Mouse (Mus musculus) testis, adult 2 months (tissue): Measurements from ENCODE around the gene Tcf7l1.

Source experiments
- CTCF ChIP-seq: fragments of 200-500 bp; IDR thresholded peaks from 2 replicates; pipeline ENCODE4 v1.5.1; 2012; ENCODE audit warnings: low read depth, mild to moderate bottlenecking, inconsistent platforms, low read length, moderate library complexity; ENCODE audit not compliant: control insufficient read depth, insufficient read depth, insufficient replicate concordance
- POLR2A ChIP-seq: fragments of 200-500 bp; IDR thresholded peaks from 2 replicates; pipeline ENCODE4 v1.6.1; 2012; ENCODE audit warnings: low read depth, mild to moderate bottlenecking, inconsistent platforms, low read length, moderate library complexity; ENCODE audit not compliant: control insufficient read depth

GRCm38 (mm10) chr6:72788892-72789699, at the start of gene Tcf7l1:
- peak; percentile 81; the same call in 1 of the 2 replicates for TF ChIP-seq CTCF
- no peak; the same call in 1 of the 2 replicates for TF ChIP-seq POLR2A
